Mouse (Mus musculus) lung, adult 2 months (tissue): ENCODE measurements at regions not wholly inside any gene's neighbourhood (a gene's known extent, or its start where the extent isn't known, plus 50 kb on each side); places are given as distances from the start of the nearest gene placed in this dataset.

Experiments
- DNase-seq: peaks from one replicate; pipeline ENCODE4 v3.0.0; 2022
- H3K4me1 ChIP-seq: fragments of 200-500 bp; 2 replicates; pipeline ENCODE4 v1.6.1; 2011; ENCODE audit warnings: low read length; ENCODE audit not compliant: control insufficient read depth, insufficient read depth
- H3K4me3 ChIP-seq: fragments of 200-500 bp; replicated peaks from 2 replicates; pipeline ENCODE3; 2011; ENCODE audit warnings: low read depth, mild to moderate bottlenecking, control low read depth, low read length; ENCODE audit errors: extremely low read depth
- CTCF ChIP-seq: fragments of 200-500 bp; IDR thresholded peaks from 2 replicates; pipeline ENCODE4 v1.5.1; 2011; ENCODE audit warnings: mild to moderate bottlenecking, low read length, control low read depth; ENCODE audit not compliant: insufficient read depth
- POLR2A ChIP-seq: fragments of 200-500 bp; IDR thresholded peaks from 2 replicates; pipeline ENCODE4 v1.6.1; 2011; ENCODE audit warnings: low read depth, mild to moderate bottlenecking, control low read depth, low read length, borderline replicate concordance; ENCODE audit errors: extremely low read depth
- WGBS: fragments of 180-500 bp; shearing (Covaris S2); methylation state at CpG from one replicate; pipeline ENCODE4 v1.1.7; 2018; 5-methylcytosine and 5-hydroxymethylcytosine counted together

DNA sequence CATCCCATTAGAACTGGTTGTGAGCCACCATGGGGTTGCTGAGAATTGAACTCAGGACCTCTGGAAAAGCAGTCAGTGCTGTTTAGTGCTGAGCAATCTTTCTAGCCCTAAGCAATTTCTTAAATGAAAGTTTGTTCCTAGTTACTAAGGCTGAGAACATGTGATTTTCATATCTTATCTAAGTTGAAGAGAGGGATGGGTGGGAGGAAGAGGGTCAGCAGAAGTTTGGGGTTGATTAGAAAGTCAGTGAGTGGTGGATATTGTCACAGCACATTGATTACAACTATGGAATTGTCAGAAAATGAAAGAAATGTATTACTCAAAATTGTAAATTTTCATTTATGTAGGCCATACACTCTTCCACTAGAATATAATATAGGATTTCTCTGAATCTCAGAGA lies 337.4 kb upstream of the Robo2 start:
- no peak for DNase-seq
- H3K4me1 ChIP-seq, result no peaks in the 10 kb centered on the region
- TF ChIP-seq CTCF (no peak), POLR2A (no peak)
- H3K4me3 ChIP-seq, result no peak overlapping the region

DNA sequence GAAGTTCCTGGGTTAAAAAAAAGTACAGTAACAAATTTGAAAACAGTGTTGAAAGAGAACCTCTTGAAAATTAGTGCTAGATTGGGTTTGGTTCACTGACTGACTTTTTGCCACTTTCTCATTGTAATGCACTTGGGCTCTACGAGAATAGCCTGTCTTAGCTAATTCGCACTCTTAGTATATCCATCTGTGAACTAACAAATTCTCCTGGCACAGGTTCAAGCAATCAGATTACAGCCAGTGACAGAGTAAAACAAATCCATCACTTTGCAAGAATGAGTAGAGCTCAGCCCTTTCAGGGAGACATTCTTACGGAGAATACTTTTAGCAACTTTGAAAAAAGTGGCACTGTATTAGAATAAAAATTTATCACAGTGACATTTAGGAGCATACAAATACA lies 331.9 kb upstream of the Robo2 start:
- no peak for DNase-seq
- peaks cover 3% of the 10 kb centered on the region; the same call in 1 of the 2 replicates for H3K4me1 ChIP-seq
- 49% methylated on average over 3 of the region's 3 CpGs for WGBS
- no peak for TF ChIP-seq POLR2A
- TF ChIP-seq CTCF, result no peak
- H3K4me3 ChIP-seq, result no peak overlapping the region

DNA sequence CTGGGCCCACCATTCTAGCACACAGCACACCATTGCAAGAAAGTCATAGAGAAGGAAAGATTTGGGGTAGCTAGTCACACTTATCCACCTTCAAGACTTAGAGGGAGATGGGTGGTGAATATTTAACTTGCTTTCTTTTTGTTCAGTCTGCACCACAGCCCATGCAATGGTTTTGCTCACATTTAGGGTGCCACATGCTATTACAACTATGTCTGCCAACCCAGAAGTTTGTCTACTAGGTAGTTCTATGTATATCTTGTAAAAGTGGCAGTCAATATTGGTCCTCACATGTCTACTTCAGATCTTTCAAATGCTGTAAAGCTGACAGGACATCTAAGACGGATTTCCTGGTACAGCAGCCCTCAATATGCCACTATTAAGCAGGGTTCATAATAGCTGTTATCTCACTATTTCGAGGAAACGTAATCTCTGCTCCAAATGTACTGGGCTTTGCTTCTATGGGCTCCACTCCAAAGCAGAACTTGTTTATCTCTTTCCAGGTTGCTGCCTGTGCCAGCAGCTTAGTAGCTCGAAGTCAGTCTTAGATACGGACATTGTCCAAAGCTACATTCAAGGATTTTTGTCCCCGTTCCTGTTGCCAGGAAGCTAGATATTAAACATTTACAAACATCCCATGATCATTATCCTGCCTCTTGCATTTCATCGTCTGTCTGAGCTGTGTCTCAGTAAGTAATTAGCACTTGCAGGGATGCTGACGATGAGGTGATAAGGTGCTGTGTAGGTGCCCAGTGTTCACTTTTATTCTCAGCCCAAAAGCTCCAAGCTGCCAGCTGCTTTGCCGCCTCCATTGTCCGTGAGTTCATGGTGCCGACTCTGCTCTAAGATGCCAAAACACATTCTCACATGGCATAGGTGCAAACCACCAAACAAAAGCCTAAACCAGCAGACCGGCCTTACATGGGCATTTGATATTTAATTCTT lies 327.8 kb upstream of the Robo2 start:
- DNase-seq, result no peak

DNA sequence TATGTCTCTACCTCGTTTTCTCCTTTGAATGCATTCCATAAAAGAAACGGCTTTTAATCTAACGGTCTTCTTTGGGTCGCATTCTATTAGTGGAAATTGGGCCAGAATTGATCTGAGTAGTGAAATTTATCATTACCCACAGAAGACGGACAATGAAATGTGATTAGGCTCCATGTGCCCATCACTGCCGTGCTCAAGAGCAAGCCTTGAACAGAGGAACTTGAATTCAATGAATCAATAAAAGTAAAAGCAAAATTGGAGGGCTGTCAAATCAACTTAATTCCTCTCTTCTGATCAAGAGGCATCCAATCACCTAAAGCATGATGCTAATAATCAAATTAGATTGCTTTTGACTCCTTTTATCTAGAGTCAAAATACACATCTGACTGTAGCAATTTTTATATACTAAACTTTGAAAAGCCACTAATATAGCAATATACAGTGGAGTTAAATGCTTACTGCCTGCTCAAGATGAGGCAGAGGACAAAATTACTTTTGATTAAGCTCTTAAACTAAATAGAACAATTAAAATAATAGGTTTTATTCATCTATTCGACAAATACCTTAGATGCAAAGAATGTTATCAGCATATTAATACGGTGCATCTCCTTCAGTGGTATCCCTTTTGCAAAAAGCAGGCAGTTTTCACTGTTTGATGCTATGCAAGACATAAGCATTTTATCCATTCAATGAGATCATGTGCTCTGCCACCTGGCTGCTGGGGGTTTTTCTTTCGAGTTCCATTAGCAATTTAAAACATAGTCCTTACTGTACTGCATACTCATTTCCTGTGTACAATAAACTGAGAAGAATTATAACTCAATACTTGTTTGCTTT lies 321.5 kb upstream of the Robo2 start:
- H3K4me3 ChIP-seq, result no peak overlapping the region
- DNase-seq, result no peak
- no peak for TF ChIP-seq CTCF
- no peak for TF ChIP-seq POLR2A
- 82% methylated on average over 9 of the region's 9 CpGs for WGBS
- no peaks in the 10 kb centered on the region for H3K4me1 ChIP-seq

More for the DNA sequence above, 327.8 kb upstream of the Robo2 start:
- no peak overlapping the region for H3K4me3 ChIP-seq
- peaks cover 3% of the 10 kb centered on the region; the same call in 1 of the 2 replicates for H3K4me1 ChIP-seq
- 32% methylated on average over 12 of the region's 12 CpGs for WGBS
- no peak for TF ChIP-seq POLR2A
- no peak for TF ChIP-seq CTCF

DNA sequence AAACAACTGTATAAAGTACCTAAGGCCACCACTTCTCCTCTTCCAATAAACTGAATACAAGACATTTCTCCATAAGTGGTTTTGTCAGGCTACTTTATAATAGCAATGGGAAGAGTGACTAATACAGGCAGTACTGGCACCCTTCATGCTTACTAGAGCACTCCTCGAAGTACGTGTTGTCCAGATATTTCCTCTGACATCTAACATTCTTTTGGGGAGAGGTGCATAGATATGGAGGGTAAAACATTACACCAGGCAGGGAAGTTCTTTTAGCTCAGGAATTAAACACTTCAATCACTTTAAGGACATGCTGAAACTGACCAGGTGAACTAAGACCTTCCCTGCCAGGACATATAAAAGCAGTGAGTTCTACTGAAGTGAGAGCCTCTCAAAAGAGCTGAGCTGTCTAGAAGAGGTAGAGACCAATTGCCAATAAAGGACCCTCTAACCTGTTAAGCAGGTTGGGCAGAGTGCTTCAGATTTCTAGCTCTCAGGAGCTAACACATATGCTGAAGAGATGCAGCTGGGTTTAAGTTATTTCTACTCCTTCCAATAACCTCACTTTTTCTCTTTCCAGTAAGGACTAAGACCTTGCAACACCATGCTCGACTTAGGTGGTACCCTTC lies 318.7 kb upstream of the Robo2 start:
- no peak for TF ChIP-seq CTCF
- TF ChIP-seq POLR2A, result no peak
- Histone ChIP-seq H3K4me1 (no peaks in the 10 kb centered on the region), H3K4me3 (no peak overlapping the region)
- no peak for DNase-seq
- 49% methylated on average over 3 of the region's 3 CpGs for WGBS

DNA sequence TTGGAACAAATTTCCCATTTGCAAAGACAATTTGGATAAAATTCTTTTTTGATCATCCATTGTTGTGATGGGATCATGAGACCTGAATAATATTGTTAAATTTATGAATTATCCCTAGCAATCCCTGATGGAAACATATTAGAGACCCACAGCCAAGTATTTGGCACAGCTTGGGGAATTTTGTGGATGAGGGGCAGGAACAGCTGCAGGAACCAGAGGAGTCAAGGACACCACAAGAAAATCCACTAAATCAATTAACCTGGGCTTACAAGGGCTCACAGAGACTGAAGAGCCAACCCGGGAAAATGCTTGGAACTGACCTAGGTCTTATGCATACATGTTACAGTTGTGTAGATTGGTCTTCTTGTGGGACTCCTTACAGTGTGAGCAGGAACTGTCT lies 311.6 kb upstream of the Robo2 start:
- no peak overlapping the region for H3K4me3 ChIP-seq
- WGBS, result 66% methylated on average over 1 of the region's 1 CpGs
- H3K4me1 ChIP-seq, result no peaks in the 10 kb centered on the region
- no peak for TF ChIP-seq CTCF
- no peak for TF ChIP-seq POLR2A
- no peak for DNase-seq

DNA sequence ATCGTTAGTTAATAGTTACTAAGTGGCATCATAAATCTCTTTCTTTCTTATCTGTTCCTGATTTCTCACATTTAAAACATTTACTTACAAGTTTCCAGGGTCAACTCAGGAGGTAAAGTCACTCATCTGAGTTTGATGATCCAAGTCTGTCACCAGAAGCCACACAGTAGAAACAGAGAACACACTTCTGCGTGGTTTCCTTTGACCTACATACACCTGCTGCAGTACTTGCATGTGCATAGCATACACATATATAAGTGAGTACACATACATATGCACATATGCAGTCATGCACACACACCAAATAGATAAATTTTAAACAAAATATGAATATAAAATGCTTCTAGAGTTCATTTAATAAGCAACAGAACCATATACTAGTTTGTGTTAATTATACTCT lies 306.5 kb upstream of the Robo2 start:
- DNase-seq, result no peak
- TF ChIP-seq CTCF, result no peak
- no peak for TF ChIP-seq POLR2A
- Histone ChIP-seq H3K4me1 (no peaks in the 10 kb centered on the region; the same call in 1 of the 2 replicates), H3K4me3 (no peak overlapping the region)
- WGBS, result 63% methylated on average over 2 of the region's 2 CpGs

DNA sequence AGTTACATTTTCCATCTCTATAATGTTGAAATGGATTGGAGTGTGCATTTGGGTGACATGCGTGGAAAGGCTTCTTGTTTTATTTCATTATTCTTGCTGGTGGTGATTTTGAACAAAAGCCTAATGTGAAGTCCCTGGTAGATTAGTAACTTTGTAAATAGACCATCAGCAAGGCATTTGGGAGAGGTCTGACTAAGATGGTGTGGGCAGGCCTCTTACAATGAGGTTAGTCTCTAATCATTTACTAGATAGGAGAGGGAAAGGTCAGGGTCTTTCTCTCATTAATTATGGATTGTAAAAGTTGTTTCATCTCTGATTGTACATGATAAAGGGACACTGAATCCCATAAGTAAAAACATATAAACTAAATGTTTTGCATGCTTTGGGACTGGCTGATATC lies 306.0 kb upstream of the Robo2 start:
- DNase-seq, result no peak
- no peaks in the 10 kb centered on the region; the same call in 1 of the 2 replicates for H3K4me1 ChIP-seq
- no peak overlapping the region for H3K4me3 ChIP-seq
- 84% methylated on average over 1 of the region's 1 CpGs for WGBS
- TF ChIP-seq POLR2A, result no peak

DNA sequence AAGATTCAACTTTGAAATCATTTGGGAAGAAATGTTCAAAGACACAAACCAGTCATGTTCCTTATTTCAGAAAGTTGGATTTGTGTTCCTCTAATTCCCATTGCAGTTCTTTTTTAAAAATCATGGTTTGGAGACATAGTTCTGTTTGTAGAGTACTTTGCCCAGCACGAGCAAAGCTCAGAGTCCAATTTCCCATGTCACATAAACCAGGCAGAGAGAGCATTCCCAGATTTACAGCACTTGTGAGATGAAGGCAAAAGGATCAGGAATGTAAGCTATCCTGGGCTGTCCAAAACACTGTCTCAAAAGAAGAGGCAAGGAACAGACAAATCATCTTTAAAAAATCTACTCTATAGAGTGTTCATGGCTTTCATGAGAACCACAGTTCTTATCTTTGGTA lies 303.3 kb upstream of the Robo2 start:
- no peaks in the 10 kb centered on the region; the same call in 1 of the 2 replicates for H3K4me1 ChIP-seq
- no peak overlapping the region for H3K4me3 ChIP-seq
- TF ChIP-seq CTCF (no peak), POLR2A (no peak)
- 58% methylated on average over 1 of the region's 1 CpGs for WGBS
- no peak for DNase-seq
